Mouse (Mus musculus) megakaryocyte-erythroid progenitor cell, adult 5-6 weeks (primary cell): ENCODE results near the gene Eya3. TPM values are rescaled to one million over a fixed set of nuclear protein-coding genes. Genes with fewer than 3 reads are reported as not detected.

Source experiments
- total RNA-seq, 2 experiments: library from RNA; stranded (forward) in 1 of 2; stranded (reverse) in 1 of 2; fragments of 200-1000, 215-1000 nt in 1 of 2; fragments of >200 nt in 1 of 2; fragmentation: Nextera tagmentation in 1 of 2; gene quantifications; 2 replicates each; pipeline ENCODE4 v1.2.3; 2014 to 2017

The Eya3 gene
- total RNA-seq, 2 experiments from 2014 or later: 25.2 to 35.4 TPM

Other genes starting within 250 kb of the Eya3 start
- gene Phactr4, start 216.5 kb upstream of the Eya3 start, total RNA-seq (2014; fragmentation: Nextera tagmentation): 67.0 and 72.8 TPM in 2 replicates
- 19.5 and 26.5 TPM in 2 replicates for gene Phactr4, start 216.5 kb upstream of the Eya3 start, total RNA-seq (2017)
- gene Med18, start 175.1 kb upstream of the Eya3 start, total RNA-seq (2014; fragmentation: Nextera tagmentation): 21.2 and 23.4 TPM in 2 replicates
- gene Med18, start 175.1 kb upstream of the Eya3 start, total RNA-seq (2017): 8.2 and 16.3 TPM in 2 replicates
- gene Sesn2, start 128.5 kb upstream of the Eya3 start, total RNA-seq (2014; fragmentation: Nextera tagmentation): 7.3 and 9.3 TPM in 2 replicates
- gene Sesn2, start 128.5 kb upstream of the Eya3 start, total RNA-seq (2017): 2.6 and 3.8 TPM in 2 replicates
- gene Atpif1, start 105.3 kb upstream of the Eya3 start, total RNA-seq (2014; fragmentation: Nextera tagmentation): 1,479 and 1,723 TPM in 2 replicates
- gene Atpif1, start 105.3 kb upstream of the Eya3 start, total RNA-seq (2017): 2,914 and 3,482 TPM in 2 replicates
- 160 and 183 TPM in 2 replicates for gene Dnajc8, start 103.4 kb upstream of the Eya3 start, total RNA-seq (2014; fragmentation: Nextera tagmentation)
- gene Dnajc8, start 103.4 kb upstream of the Eya3 start, total RNA-seq (2017): 481 and 593 TPM in 2 replicates
- not detected in 2 replicates for gene Ptafr, start 74.9 kb upstream of the Eya3 start, total RNA-seq (2014; fragmentation: Nextera tagmentation)
- gene Ptafr, start 74.9 kb upstream of the Eya3 start, total RNA-seq (2017): 0.23 TPM in 1 of 2 replicates, not detected in the other
- 0.92 and 2.9 TPM in 2 replicates for gene Xkr8, start 93.6 kb downstream of the Eya3 start, total RNA-seq (2014; fragmentation: Nextera tagmentation)
- 0.42 and 1.9 TPM in 2 replicates for gene Xkr8, start 93.6 kb downstream of the Eya3 start, total RNA-seq (2017)
- gene Smpdl3b, start 118.3 kb downstream of the Eya3 start, total RNA-seq (2014; fragmentation: Nextera tagmentation): not detected in 2 replicates
- not detected in 2 replicates for gene Smpdl3b, start 118.3 kb downstream of the Eya3 start, total RNA-seq (2017)
- 108 and 128 TPM in 2 replicates for gene Rpa2, start 129.3 kb downstream of the Eya3 start, total RNA-seq (2014; fragmentation: Nextera tagmentation)
- 52.6 and 55.3 TPM in 2 replicates for gene Rpa2, start 129.3 kb downstream of the Eya3 start, total RNA-seq (2017)
- 2.0 and 3.9 TPM in 2 replicates for gene Themis2, start 157.4 kb downstream of the Eya3 start, total RNA-seq (2014; fragmentation: Nextera tagmentation)
- 0.80 and 1.7 TPM in 2 replicates for gene Themis2, start 157.4 kb downstream of the Eya3 start, total RNA-seq (2017)
- 67.6 and 68.4 TPM in 2 replicates for gene Ppp1r8, start 204.2 kb downstream of the Eya3 start, total RNA-seq (2014; fragmentation: Nextera tagmentation)
- gene Ppp1r8, start 204.2 kb downstream of the Eya3 start, total RNA-seq (2017): 75.2 and 88.5 TPM in 2 replicates
- 18.9 and 26.4 TPM in 2 replicates for gene Stx12, start 245.5 kb downstream of the Eya3 start, total RNA-seq (2014; fragmentation: Nextera tagmentation)
- gene Stx12, start 245.5 kb downstream of the Eya3 start, total RNA-seq (2017): 24.7 and 25.4 TPM in 2 replicates